Mouse (Mus musculus): ENCODE measurements at regions not wholly inside any gene's neighbourhood (a gene's known extent, or its start where the extent isn't known, plus 50 kb on each side); places are given as distances from the start of the nearest gene placed in this dataset.

DNA sequence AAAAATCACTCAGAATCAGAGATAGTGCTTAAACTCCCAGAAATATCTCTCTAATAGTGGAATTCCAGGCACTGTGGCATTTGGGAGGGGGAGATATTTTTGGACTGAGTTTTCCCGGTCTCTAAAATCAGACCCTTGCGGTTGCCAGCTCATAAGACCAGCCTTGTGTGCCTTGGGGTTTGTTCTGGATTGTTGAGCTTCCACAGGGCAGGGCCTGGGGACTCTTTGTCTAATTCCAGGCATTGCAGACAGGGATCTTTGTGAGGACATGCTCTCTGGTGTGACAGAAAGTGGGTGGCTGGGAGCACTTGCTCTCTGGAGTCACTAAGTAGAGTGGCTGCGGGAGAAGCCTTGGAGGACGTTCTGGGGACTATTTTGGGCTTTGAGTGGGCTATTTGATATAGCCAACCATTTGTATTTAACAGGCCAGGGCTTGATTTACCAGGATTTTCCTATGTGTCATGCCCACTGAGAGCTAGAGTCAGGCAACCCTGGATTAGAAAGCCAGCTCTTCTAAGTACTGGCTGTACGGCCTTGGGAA lies 138.7 kb downstream of the Foxo1 start:
- TF ChIP-seq POLR2A (IDR thresholded peaks at IDR 0.05; ENCODE audit: borderline replicate concordance, extremely low read depth, insufficient read depth, insufficient read length, poor library complexity, severe bottlenecking): no peak
- TF ChIP-seq CTCF (IDR thresholded peaks at IDR 0.05; ENCODE audit: borderline replicate concordance, extremely low read depth, insufficient read depth, insufficient read length): no peak
- DNase-seq (ENCODE audit: low read depth): no peak

DNA sequence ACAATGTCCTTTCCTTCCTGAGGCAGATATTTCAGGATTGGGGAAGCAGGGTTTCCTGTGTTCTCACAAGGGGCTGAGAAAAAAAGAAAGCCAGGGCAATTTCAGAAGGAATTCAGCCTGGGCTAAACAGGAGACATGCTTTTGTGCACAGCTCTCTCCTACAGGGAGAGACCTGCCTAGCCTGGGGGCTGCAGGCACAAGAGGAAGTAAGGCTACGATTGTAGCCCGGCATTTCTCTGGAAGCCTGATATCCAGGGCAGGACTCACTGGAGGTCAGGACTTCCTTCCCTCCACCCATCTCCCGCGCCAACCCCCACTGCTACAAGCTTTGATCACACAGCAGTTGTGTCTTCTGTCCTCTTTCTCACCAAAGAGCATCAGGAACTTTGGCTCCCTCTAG lies 136.5 kb downstream of the Foxo1 start:
- TF ChIP-seq CTCF (IDR thresholded peaks at IDR 0.05; ENCODE audit: borderline replicate concordance, extremely low read depth, insufficient read depth, insufficient read length): no peak
- no peak for TF ChIP-seq POLR2A (IDR thresholded peaks at IDR 0.05; ENCODE audit: borderline replicate concordance, extremely low read depth, insufficient read depth, insufficient read length, poor library complexity, severe bottlenecking)
- DNase-seq (ENCODE audit: low read depth): no peak

DNA sequence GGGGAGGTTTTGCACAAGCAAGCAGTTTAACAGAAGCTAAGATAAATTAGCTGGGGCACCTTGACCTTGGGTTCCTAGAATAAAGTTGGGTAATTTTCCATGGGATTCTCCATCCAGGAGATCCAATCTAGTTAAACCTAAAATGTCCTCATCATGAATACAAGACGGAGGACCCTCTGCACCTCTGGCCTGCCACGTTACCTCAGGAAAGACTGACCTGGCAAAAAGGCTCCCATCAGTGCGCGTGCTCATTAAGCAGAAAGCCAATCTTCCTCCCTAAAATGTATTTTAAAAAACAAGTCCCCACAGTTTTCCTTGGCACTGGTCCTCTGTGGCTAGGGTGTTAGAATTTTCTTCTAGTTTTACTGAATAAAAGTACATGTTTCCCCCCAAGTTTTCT lies 134.9 kb downstream of the Foxo1 start:
- no peak for DNase-seq (ENCODE audit: low read depth)
- TF ChIP-seq POLR2A (IDR thresholded peaks at IDR 0.05; ENCODE audit: borderline replicate concordance, extremely low read depth, insufficient read depth, insufficient read length, poor library complexity, severe bottlenecking): no peak
- TF ChIP-seq CTCF (IDR thresholded peaks at IDR 0.05; ENCODE audit: borderline replicate concordance, extremely low read depth, insufficient read depth, insufficient read length): no peak
